ENCODE assay signal across 7 mouse cellular contexts in genomic region chr8:107095717-107096365, GRCm38 (mm10). TPM values are rescaled to one million over a fixed set of nuclear protein-coding genes. Genes with fewer than 3 reads are reported as not detected.
A peak's percentile ranks its signal among the peaks of the same experiment; 100 is the strongest.
DNase-seq lines count a peak whose midpoint lies in the region; ATAC-seq and TF ChIP-seq lines count a peak whose summit lies in the region.

No protein-coding gene starts in this region.

- peak overlapping the region; percentile 100 for H3K4me3 ChIP-seq in liver, adult 2 months (ENCODE audit: insufficient read depth, low read depth, low read length)
- H3K4me3 ChIP-seq in forebrain, embryonic 14.5 days (ENCODE audit: low read depth, low read length), result peak overlapping the region; percentile 86
- H3K4me3 ChIP-seq in liver, embryonic 14.5 days (ENCODE audit: insufficient read depth in 1 of 2, low read depth in 2 of 2, low read length in 2 of 2), result peak overlapping the region; percentile 76 to 92
- H3K4me3 ChIP-seq in stomach, postnatal 0 days (ENCODE audit: low read depth, low read length), result peak overlapping the region; percentile 86

- H3K27me3 ChIP-seq in liver, adult 2 months (ENCODE audit: control insufficient read depth, insufficient read depth, low read length), result no peaks in the 10 kb centered on the region
- no peaks in the 10 kb centered on the region for H3K27me3 ChIP-seq in forebrain, embryonic 14.5 days (replicated peaks; ENCODE audit: control insufficient read depth, insufficient read depth, low read length)
- no peaks in the 10 kb centered on the region for H3K27me3 ChIP-seq in liver, embryonic 14.5 days (ENCODE audit: control insufficient read depth, insufficient read depth, low read length)
- no peaks in the 10 kb centered on the region for H3K27me3 ChIP-seq in stomach, postnatal 0 days (ENCODE audit: control insufficient read depth, insufficient read depth, low read length)

- H3K27ac ChIP-seq in liver, adult 2 months (replicated peaks; ENCODE audit: insufficient read depth, low read depth, low read length), result peak overlapping the region; percentile 97
- peak overlapping the region; percentile 85 for H3K27ac ChIP-seq in forebrain, embryonic 14.5 days (ENCODE audit: low read depth, low read length)
- H3K27ac ChIP-seq in liver, embryonic 14.5 days, result peak overlapping the region; percentile 93
- H3K27ac ChIP-seq in stomach, postnatal 0 days (replicated peaks), result peak overlapping the region; percentile 97

- TF ChIP-seq POLR2A in liver, adult 2 months (IDR thresholded peaks at IDR 0.05; ENCODE audit: extremely low read depth, insufficient read depth, low read length), result no peak

- H3K4me2 ChIP-seq in forebrain, embryonic 14.5 days (ENCODE audit: low read length), result peak overlapping the region; percentile 49
- peak overlapping the region; percentile 84 for H3K4me2 ChIP-seq in liver, embryonic 14.5 days (ENCODE audit: low read depth)
- H3K4me2 ChIP-seq in stomach, postnatal 0 days (replicated peaks; ENCODE audit: low read depth), result peak overlapping the region; percentile 62

- H3K79me2 ChIP-seq in liver, adult 2 months (ENCODE audit: control insufficient read depth, insufficient read depth, low read length), result peaks cover 5% of the 10 kb centered on the region; the same call in 1 of the 2 replicates

- TF ChIP-seq EP300 in liver, embryonic 14.5 days (IDR thresholded peaks at IDR 0.05; ENCODE audit: low read depth), result no peak
- no peak for TF ChIP-seq EP300 in stomach, postnatal 0 days (optimal IDR thresholded peaks at IDR 0.05)

- ATAC-seq in forebrain, embryonic 14.5 days, result peak; percentile 81
- no peak for ATAC-seq in liver, embryonic 14.5 days (ENCODE audit: insufficient read depth)
- no peak; the same call in 1 of the 2 replicates for ATAC-seq in stomach, postnatal 0 days (ENCODE audit: low FRiP score, low TSS enrichment)

- peak overlapping the region; percentile 97 for H3K9ac ChIP-seq in liver, adult 2 months (ENCODE audit: low read depth, low read length)
- H3K9ac ChIP-seq in forebrain, embryonic 14.5 days (ENCODE audit: low read length), result peak overlapping the region; percentile 88
- H3K9ac ChIP-seq in liver, embryonic 14.5 days (replicated peaks), result peak overlapping the region; percentile 97
- peak overlapping the region; percentile 89 for H3K9ac ChIP-seq in stomach, postnatal 0 days (ENCODE audit: low read length)

- no peaks in the 10 kb centered on the region for H3K9me3 ChIP-seq in forebrain, embryonic 14.5 days (replicated peaks; ENCODE audit: control insufficient read depth, low read length)
- no peaks in the 10 kb centered on the region for H3K9me3 ChIP-seq in liver, embryonic 14.5 days (ENCODE audit: control insufficient read depth, low read length)
- H3K9me3 ChIP-seq in stomach, postnatal 0 days (ENCODE audit: control insufficient read depth, low read length), result no peaks in the 10 kb centered on the region

- no peaks in the 10 kb centered on the region; the same call in 1 of the 2 replicates for H3K36me3 ChIP-seq in liver, adult 2 months (ENCODE audit: control insufficient read depth, insufficient read depth, low read length)
- H3K36me3 ChIP-seq in forebrain, embryonic 14.5 days (ENCODE audit: control insufficient read depth, insufficient read depth, low read length), result peaks cover 32% of the 10 kb centered on the region
- peaks cover 11% of the 10 kb centered on the region for H3K36me3 ChIP-seq in liver, embryonic 14.5 days (replicated peaks; ENCODE audit: control insufficient read depth, insufficient read depth, low read depth)
- H3K36me3 ChIP-seq in stomach, postnatal 0 days (ENCODE audit: control insufficient read depth, insufficient read depth, low read length), result no peaks in the 10 kb centered on the region

- peak; percentile 35 for DNase-seq in liver, adult 2 months (ENCODE audit: extremely low read depth, low read depth, low spot score)
- DNase-seq in liver, result no peak
- DNase-seq in T-cell, adult 2 months (ENCODE audit: low spot score), result peak; percentile 65
- DNase-seq in forebrain, embryonic 14.5 days (ENCODE audit: low spot score), result peak; percentile 51
- peak in 1 of 3 experiments; percentile 35 for DNase-seq in liver, embryonic 14.5 days (ENCODE audit: low read depth in 3 of 3, low spot score in 3 of 3)
- no peak for DNase-seq in stomach, postnatal 0 days (ENCODE audit: low spot score)
- no peak for DNase-seq in spleen, postnatal 4 days (ENCODE audit: low spot score in 2 of 2)

- peaks cover 7% of the 10 kb centered on the region for H3K4me1 ChIP-seq in liver, adult 2 months (ENCODE audit: control insufficient read depth, insufficient read depth, low read length)
- H3K4me1 ChIP-seq in forebrain, embryonic 14.5 days (ENCODE audit: control insufficient read depth, insufficient read depth, low read length), result peaks cover 13% of the 10 kb centered on the region
- peaks cover 4 to 9% of the 10 kb centered on the region in 2 experiments; a peak in 3 of 4 replicates for H3K4me1 ChIP-seq in liver, embryonic 14.5 days (replicated peaks; ENCODE audit: control insufficient read depth in 2 of 2, insufficient read depth in 2 of 2, low read length in 1 of 2)
- H3K4me1 ChIP-seq in stomach, postnatal 0 days (replicated peaks; ENCODE audit: control insufficient read depth, insufficient read depth), result no peaks in the 10 kb centered on the region; the same call in 1 of the 2 replicates

- TF ChIP-seq CTCF in liver, adult 2 months (IDR thresholded peaks at IDR 0.05; ENCODE audit: low read depth, low read length), result no peak
- no peak for TF ChIP-seq CTCF in liver, embryonic 14.5 days (IDR thresholded peaks at IDR 0.05; ENCODE audit: low read depth)
- no peak for TF ChIP-seq CTCF in stomach, postnatal 0 days (IDR thresholded peaks at IDR 0.05; ENCODE audit: low read depth)

- WGBS in liver, adult 2 months, result under 1% methylated on average over 53 of the region's 53 CpGs
- WGBS in forebrain, embryonic 14.5 days, result under 1% methylated on average over 51 of the region's 53 CpGs
- 1% methylated on average over 52 of the region's 53 CpGs for WGBS in liver, embryonic 14.5 days (ENCODE audit: insufficient replicate concordance)
- WGBS in stomach, postnatal 0 days, result 1% methylated on average over 49 of the region's 53 CpGs

RNA-seq across cellular contexts. Expression of gene Terf2, which starts 0.5 kb away (rescaled TPM):
- total RNA-seq in liver, adult 2 months (2014; rRNA removed), result 3.6 and 4.0 TPM in 2 replicates
- polyA plus RNA-seq in liver, adult 2 months (2012; rRNA removed), result 2.9 and 3.3 TPM in 2 replicates
- 19.2 and 19.9 TPM in 2 replicates for polyA plus RNA-seq in forebrain, embryonic 14.5 days (2014; fragmentation: Nextera tagmentation; extraction: Ambion mirVana)
- polyA plus RNA-seq in liver, embryonic 14.5 days (2012; rRNA removed), result 6.0 and 9.3 TPM in 2 replicates
- 4.4 and 5.3 TPM in 2 replicates for polyA plus RNA-seq in liver, embryonic 14.5 days (2014; fragmentation: Nextera tagmentation; extraction: Ambion mirVana)
- 12.1 and 12.7 TPM in 2 replicates for polyA plus RNA-seq in stomach, postnatal 0 days (2015; fragmentation: Nextera tagmentation; extraction: Ambion mirVana)

RNA-seq across cellular contexts. Expression of gene Tmed6, which starts 30.4 kb away (rescaled TPM):
- total RNA-seq in liver, adult 2 months (2014; rRNA removed), result 2.0 TPM in 1 of 2 replicates, not detected in the other
- not detected in 2 replicates for polyA plus RNA-seq in liver, adult 2 months (2012; rRNA removed)
- polyA plus RNA-seq in forebrain, embryonic 14.5 days (2014; fragmentation: Nextera tagmentation; extraction: Ambion mirVana), result not detected in 2 replicates
- 1.0 and 1.5 TPM in 2 replicates for polyA plus RNA-seq in liver, embryonic 14.5 days (2012; rRNA removed)
- polyA plus RNA-seq in liver, embryonic 14.5 days (2014; fragmentation: Nextera tagmentation; extraction: Ambion mirVana), result 3.7 and 3.8 TPM in 2 replicates
- 79.6 and 81.7 TPM in 2 replicates for polyA plus RNA-seq in stomach, postnatal 0 days (2015; fragmentation: Nextera tagmentation; extraction: Ambion mirVana)

RNA-seq across cellular contexts. Expression of gene Nip7, which starts 39.2 kb away (rescaled TPM):
- total RNA-seq in liver, adult 2 months (2014; rRNA removed), result 16.0 and 21.8 TPM in 2 replicates
- polyA plus RNA-seq in liver, adult 2 months (2012; rRNA removed), result 17.8 and 26.2 TPM in 2 replicates
- polyA plus RNA-seq in forebrain, embryonic 14.5 days (2014; fragmentation: Nextera tagmentation; extraction: Ambion mirVana), result 97.0 and 106 TPM in 2 replicates
- 8.6 and 28.8 TPM in 2 replicates for polyA plus RNA-seq in liver, embryonic 14.5 days (2012; rRNA removed)
- polyA plus RNA-seq in liver, embryonic 14.5 days (2014; fragmentation: Nextera tagmentation; extraction: Ambion mirVana), result 48.5 and 55.8 TPM in 2 replicates
- polyA plus RNA-seq in stomach, postnatal 0 days (2015; fragmentation: Nextera tagmentation; extraction: Ambion mirVana), result 49.5 and 49.9 TPM in 2 replicates

RNA-seq across cellular contexts. Expression of gene Cog8, which starts 39.4 kb away (rescaled TPM):
- total RNA-seq in liver, adult 2 months (2014; rRNA removed), result 11.6 and 13.3 TPM in 2 replicates
- 17.5 and 27.0 TPM in 2 replicates for polyA plus RNA-seq in liver, adult 2 months (2012; rRNA removed)
- 34.2 and 41.4 TPM in 2 replicates for polyA plus RNA-seq in forebrain, embryonic 14.5 days (2014; fragmentation: Nextera tagmentation; extraction: Ambion mirVana)
- 12.2 and 14.8 TPM in 2 replicates for polyA plus RNA-seq in liver, embryonic 14.5 days (2012; rRNA removed)
- 16.8 and 18.6 TPM in 2 replicates for polyA plus RNA-seq in liver, embryonic 14.5 days (2014; fragmentation: Nextera tagmentation; extraction: Ambion mirVana)
- polyA plus RNA-seq in stomach, postnatal 0 days (2015; fragmentation: Nextera tagmentation; extraction: Ambion mirVana), result 22.2 and 24.1 TPM in 2 replicates

RNA-seq across cellular contexts. Expression of gene Pdf, which starts 47.4 kb away (rescaled TPM):
- 19.5 and 26.6 TPM in 2 replicates for total RNA-seq in liver, adult 2 months (2014; rRNA removed)
- 32.9 and 42.7 TPM in 2 replicates for polyA plus RNA-seq in liver, adult 2 months (2012; rRNA removed)
- polyA plus RNA-seq in forebrain, embryonic 14.5 days (2014; fragmentation: Nextera tagmentation; extraction: Ambion mirVana), result 21.7 and 26.8 TPM in 2 replicates
- polyA plus RNA-seq in liver, embryonic 14.5 days (2012; rRNA removed), result 9.9 and 11.8 TPM in 2 replicates
- polyA plus RNA-seq in liver, embryonic 14.5 days (2014; fragmentation: Nextera tagmentation; extraction: Ambion mirVana), result 8.4 and 9.9 TPM in 2 replicates
- polyA plus RNA-seq in stomach, postnatal 0 days (2015; fragmentation: Nextera tagmentation; extraction: Ambion mirVana), result 26.5 and 28.2 TPM in 2 replicates

Comparison
In these comparisons a context has a peak if more than half of its experiments do, and no peak if none do; other contexts are left out.
1. DNase-seq: peak in liver, adult 2 months (single experiment), T-cell, adult 2 months (single experiment) and forebrain, embryonic 14.5 days (single experiment); none in liver (single experiment), stomach, postnatal 0 days (single experiment) and spleen, postnatal 4 days (0 of 2).
2. RNA of gene Tmed6, which starts 30.4 kb away (polyA plus RNA-seq): 79.6 to 81.7 TPM in stomach, postnatal 0 days; 1.0 to 3.8 TPM in liver, embryonic 14.5 days, not detected in liver, adult 2 months and not detected in forebrain, embryonic 14.5 days; every median in the first group is over 10 times any median in the second.
3. Peak in every context shown above with its lines, with median percentiles within 50 percentile points of each other: H3K27ac ChIP-seq, H3K4me3 ChIP-seq, H3K9ac ChIP-seq and H3K4me2 ChIP-seq.